Mouse (Mus musculus) embryonic facial prominence, embryonic 13.5 days (tissue): ENCODE measurements at regions not wholly inside any gene's neighbourhood (a gene's known extent, or its start where the extent isn't known, plus 50 kb on each side); places are given as distances from the start of the nearest gene placed in this dataset.

Experiments used
- ATAC-seq: fragments of 200-750 bp; cut with Nextera tagmentation; 2 replicates; pipeline ENCODE4 v1.8.0; 2017; ENCODE audit warnings: low read depth; ENCODE audit not compliant: insufficient number of reproducible peaks, insufficient read depth, low FRiP score, low TSS enrichment
- H3K27ac ChIP-seq: fragments of 300-500 bp; sonication (generic); 2 replicates; pipeline ENCODE4 v1.5.1; 2015; ENCODE audit warnings: moderate library complexity, mild to moderate bottlenecking, inconsistent platforms
- H3K27me3 ChIP-seq: fragments of 300-500 bp; sonication (generic); 2 replicates; pipeline ENCODE4 v1.6.1; 2015; ENCODE audit warnings: mild to moderate bottlenecking, inconsistent platforms
- H3K36me3 ChIP-seq: fragments of 300-500 bp; sonication (generic); 2 replicates; pipeline ENCODE4 v1.6.1; 2015; ENCODE audit warnings: mild to moderate bottlenecking, inconsistent platforms
- H3K4me1 ChIP-seq: fragments of 300-500 bp; sonication (generic); 2 replicates; pipeline ENCODE4 v1.6.1; 2015; ENCODE audit warnings: inconsistent platforms
- H3K4me2 ChIP-seq: fragments of 300-500 bp; sonication (generic); 2 replicates; pipeline ENCODE4 v1.6.1; 2015; ENCODE audit warnings: moderate library complexity, mild to moderate bottlenecking, inconsistent platforms
- H3K4me3 ChIP-seq: fragments of 300-500 bp; sonication (generic); 2 replicates; pipeline ENCODE4 v1.5.1; 2015; ENCODE audit warnings: mild to moderate bottlenecking, inconsistent platforms
- H3K9ac ChIP-seq: fragments of 300-500 bp; sonication (generic); 2 replicates; pipeline ENCODE4 v1.6.1; 2015; ENCODE audit warnings: mild to moderate bottlenecking, inconsistent platforms
- H3K9me3 ChIP-seq: fragments of 300-500 bp; sonication (generic); 2 replicates; pipeline ENCODE4 v1.6.1; 2016; ENCODE audit warnings: inconsistent platforms
- WGBS: fragments of 180-500 bp; shearing (Covaris S2); methylation state at CpG from one replicate; pipeline ENCODE4 v1.1.7; 2015; ENCODE audit warnings: mixed read lengths; 5-methylcytosine and 5-hydroxymethylcytosine counted together

- WGBS, result 67% methylated on average over 1 of the region's 1 CpGs
- H3K9ac ChIP-seq, result no peak overlapping the region
- no peak overlapping the region for H3K4me2 ChIP-seq
- no peak overlapping the region for H3K4me3 ChIP-seq
- no peaks in the 10 kb centered on the region for H3K4me1 ChIP-seq
- no peak for ATAC-seq
- H3K36me3 ChIP-seq, result no peaks in the 10 kb centered on the region
- H3K27me3 ChIP-seq, result no peaks in the 10 kb centered on the region
- no peaks in the 10 kb centered on the region for H3K9me3 ChIP-seq
- H3K27ac ChIP-seq, result no peak overlapping the region
Measured at GRCm38 (mm10) chr15:62456020-62456419, 1389.0 kb downstream of the Gsdmc2 start.

DNA sequence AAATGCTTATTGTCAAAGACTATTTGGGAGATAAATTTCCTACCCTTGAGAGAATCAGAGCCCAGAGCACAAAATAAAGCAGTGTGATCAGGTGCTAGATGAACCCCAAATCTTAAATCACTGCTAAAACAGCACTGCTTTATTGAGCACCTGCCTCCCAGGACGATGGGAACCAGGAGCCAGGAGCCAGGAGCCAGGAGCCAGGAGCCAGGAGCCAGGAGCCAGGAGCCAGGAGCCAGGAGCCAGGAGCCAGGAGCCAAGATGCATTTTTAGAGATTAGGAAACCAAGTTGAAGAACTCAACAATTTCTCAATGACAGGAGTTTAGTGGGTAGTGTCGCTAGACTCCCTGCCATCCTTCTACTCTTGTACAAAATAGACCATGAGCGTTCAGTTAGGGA, 1396.9 kb downstream of the Gsdmc2 start:
- no peaks in the 10 kb centered on the region for H3K36me3 ChIP-seq
- no peak overlapping the region for H3K9ac ChIP-seq
- H3K4me1 ChIP-seq, result no peaks in the 10 kb centered on the region
- no peaks in the 10 kb centered on the region for H3K9me3 ChIP-seq
- no peak overlapping the region for H3K27ac ChIP-seq
- no peak for ATAC-seq
- WGBS, result 87% methylated on average over 3 of the region's 3 CpGs
- no peaks in the 10 kb centered on the region for H3K27me3 ChIP-seq
- H3K4me3 ChIP-seq, result no peak overlapping the region
- H3K4me2 ChIP-seq, result no peak overlapping the region

GRCm38 (mm10) chr15:62439211-62439610, 1405.8 kb downstream of the Gsdmc2 start:
- Histone ChIP-seq H3K9ac (no peak overlapping the region), H3K9me3 (no peaks in the 10 kb centered on the region), H3K27me3 (no peaks in the 10 kb centered on the region), H3K27ac (no peak overlapping the region), H3K4me1 (no peaks in the 10 kb centered on the region), H3K4me2 (no peak overlapping the region), H3K4me3 (no peak overlapping the region), H3K36me3 (no peaks in the 10 kb centered on the region)
- no peak for ATAC-seq
- 82% methylated on average over 5 of the region's 5 CpGs for WGBS

- WGBS, result 82% methylated on average over 5 of the region's 5 CpGs
- H3K4me1 ChIP-seq, result no peaks in the 10 kb centered on the region
- H3K27ac ChIP-seq, result no peak overlapping the region
- no peak for ATAC-seq
- no peak overlapping the region for H3K9ac ChIP-seq
- no peak overlapping the region for H3K4me2 ChIP-seq
- no peaks in the 10 kb centered on the region for H3K9me3 ChIP-seq
- H3K4me3 ChIP-seq, result no peak overlapping the region
- H3K36me3 ChIP-seq, result no peaks in the 10 kb centered on the region
- no peaks in the 10 kb centered on the region for H3K27me3 ChIP-seq
Measured at GRCm38 (mm10) chr15:62436631-62437030, 1408.3 kb downstream of the Gsdmc2 start.

DNA sequence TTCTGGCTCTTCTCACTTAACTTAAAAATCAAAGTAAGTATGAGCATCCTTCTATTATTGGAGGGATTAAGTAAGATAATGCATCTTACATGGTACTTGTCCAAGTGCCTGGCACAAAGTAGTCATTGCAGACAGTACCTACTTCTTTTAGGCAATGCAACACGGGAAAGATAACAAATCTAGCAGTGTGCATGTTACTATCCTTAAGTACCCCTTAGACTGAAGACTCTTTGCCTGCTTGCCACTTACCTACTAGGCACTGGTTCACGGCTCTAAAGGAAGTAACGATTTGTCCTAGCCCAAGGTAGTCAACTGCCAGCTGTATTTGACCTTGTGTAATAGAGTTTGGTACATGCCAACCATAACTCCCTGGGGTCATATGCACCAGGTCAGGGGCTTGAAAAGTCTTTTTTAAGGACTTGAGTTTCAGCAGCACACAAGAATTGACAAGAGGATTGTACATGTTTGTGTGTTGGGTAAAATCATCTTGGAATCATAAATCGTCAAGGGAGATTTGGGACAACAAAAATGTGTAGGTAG, 1409.8 kb downstream of the Gsdmc2 start:
- Histone ChIP-seq H3K4me3 (no peak overlapping the region), H3K9ac (no peak overlapping the region), H3K36me3 (no peaks in the 10 kb centered on the region), H3K4me2 (no peak overlapping the region), H3K4me1 (no peaks in the 10 kb centered on the region), H3K27ac (no peak overlapping the region), H3K9me3 (no peaks in the 10 kb centered on the region), H3K27me3 (no peaks in the 10 kb centered on the region)
- WGBS, result 95% methylated on average over 4 of the region's 4 CpGs
- ATAC-seq, result no peak

GRCm38 (mm10) chr15:62432742-62433245, 1412.2 kb downstream of the Gsdmc2 start:
- 85% methylated on average over 1 of the region's 1 CpGs for WGBS
- H3K36me3 ChIP-seq, result no peaks in the 10 kb centered on the region
- no peak overlapping the region for H3K4me3 ChIP-seq
- no peaks in the 10 kb centered on the region for H3K4me1 ChIP-seq
- no peak overlapping the region for H3K4me2 ChIP-seq
- no peaks in the 10 kb centered on the region for H3K9me3 ChIP-seq
- ATAC-seq, result no peak
- no peak overlapping the region for H3K9ac ChIP-seq
- H3K27me3 ChIP-seq, result no peaks in the 10 kb centered on the region
- H3K27ac ChIP-seq, result no peak overlapping the region

- Histone ChIP-seq H3K4me2 (no peak overlapping the region), H3K27ac (no peak overlapping the region), H3K9me3 (no peaks in the 10 kb centered on the region), H3K9ac (no peak overlapping the region), H3K4me3 (no peak overlapping the region), H3K27me3 (no peaks in the 10 kb centered on the region), H3K36me3 (no peaks in the 10 kb centered on the region), H3K4me1 (no peaks in the 10 kb centered on the region)
- ATAC-seq, result no peak
- 80% methylated on average over 1 of the region's 1 CpGs for WGBS
Measured at GRCm38 (mm10) chr15:62431150-62431678, 1413.8 kb downstream of the Gsdmc2 start.

GRCm38 (mm10) chr15:62422995-62423394, 1422.0 kb downstream of the Gsdmc2 start:
- Histone ChIP-seq H3K36me3 (no peaks in the 10 kb centered on the region), H3K4me3 (no peak overlapping the region), H3K9ac (no peak overlapping the region), H3K4me1 (no peaks in the 10 kb centered on the region), H3K27me3 (no peaks in the 10 kb centered on the region), H3K4me2 (no peak overlapping the region), H3K9me3 (no peaks in the 10 kb centered on the region), H3K27ac (no peak overlapping the region)
- WGBS, result 61% methylated on average over 5 of the region's 5 CpGs
- no peak for ATAC-seq

DNA sequence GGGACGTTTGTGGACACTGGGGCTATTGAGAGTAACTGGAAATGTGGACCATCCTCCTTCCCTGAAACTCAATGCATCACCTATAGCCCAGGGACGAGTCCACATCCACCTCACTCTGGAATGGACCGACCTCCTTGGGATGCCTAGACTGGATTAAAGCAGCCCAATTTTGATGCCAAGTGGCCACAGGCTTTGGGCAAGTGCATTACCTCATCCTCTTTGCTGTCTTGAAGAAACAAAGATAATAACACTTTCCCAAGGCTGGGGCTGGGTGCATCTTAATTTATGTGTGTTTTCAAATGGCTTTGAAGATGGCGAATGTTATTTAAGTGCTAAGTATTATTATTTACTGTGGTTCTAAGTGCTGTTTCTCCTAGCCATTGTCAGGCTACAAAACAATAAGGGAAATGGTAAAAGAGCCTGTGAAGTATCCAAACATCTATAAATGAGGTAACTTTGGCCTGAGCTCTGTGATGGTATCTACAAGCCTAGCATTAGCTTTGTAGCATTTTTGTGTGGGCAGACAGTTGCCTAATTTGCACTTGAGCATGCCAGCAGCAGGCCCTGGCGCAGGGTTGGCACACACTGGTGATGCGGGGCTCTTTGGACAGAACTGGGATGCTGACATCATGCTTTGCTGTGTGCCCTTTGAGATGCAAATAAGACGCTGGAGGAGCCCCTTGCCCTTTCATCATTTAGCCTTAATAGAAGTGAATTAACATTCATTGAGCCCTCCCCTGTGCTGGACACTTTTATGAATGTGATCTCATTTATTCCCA, 1423.7 kb downstream of the Gsdmc2 start:
- no peaks in the 10 kb centered on the region for H3K9me3 ChIP-seq
- H3K36me3 ChIP-seq, result no peaks in the 10 kb centered on the region
- 91% methylated on average over 7 of the region's 7 CpGs for WGBS
- no peak for ATAC-seq
- no peak overlapping the region for H3K4me2 ChIP-seq
- no peaks in the 10 kb centered on the region for H3K4me1 ChIP-seq
- no peaks in the 10 kb centered on the region for H3K27me3 ChIP-seq
- no peak overlapping the region for H3K27ac ChIP-seq
- H3K9ac ChIP-seq, result no peak overlapping the region
- no peak overlapping the region for H3K4me3 ChIP-seq

- no peaks in the 10 kb centered on the region for H3K36me3 ChIP-seq
- ATAC-seq, result no peak
- no peak overlapping the region for H3K9ac ChIP-seq
- no peak overlapping the region for H3K27ac ChIP-seq
- H3K4me2 ChIP-seq, result no peak overlapping the region
- no peak overlapping the region for H3K4me3 ChIP-seq
- no peaks in the 10 kb centered on the region for H3K4me1 ChIP-seq
- H3K9me3 ChIP-seq, result no peaks in the 10 kb centered on the region
- no peaks in the 10 kb centered on the region for H3K27me3 ChIP-seq
Measured at GRCm38 (mm10) chr15:62416691-62417090, 1428.3 kb downstream of the Gsdmc2 start.

DNA sequence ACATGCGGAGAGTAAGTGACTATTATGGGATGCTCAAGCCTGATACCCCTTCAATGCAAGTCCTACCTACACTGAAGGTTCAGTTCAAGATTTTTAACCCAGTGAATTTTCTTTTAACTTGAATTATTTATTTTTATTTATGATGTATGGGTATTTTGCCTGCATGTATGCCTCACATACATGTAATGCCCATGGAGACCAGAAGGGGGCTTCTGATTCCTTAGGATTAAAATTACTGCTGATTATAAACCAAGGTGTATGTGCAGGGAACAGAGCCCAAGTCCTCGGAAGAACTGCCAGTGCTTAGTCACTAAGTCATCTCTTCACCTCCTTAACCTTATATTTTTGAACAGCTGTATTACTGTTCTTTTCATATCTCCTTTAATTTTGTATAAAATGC, 1431.3 kb downstream of the Gsdmc2 start:
- no peaks in the 10 kb centered on the region for H3K27me3 ChIP-seq
- H3K4me3 ChIP-seq, result no peak overlapping the region
- no peak overlapping the region for H3K4me2 ChIP-seq
- WGBS, result 98% methylated on average over 2 of the region's 2 CpGs
- no peak overlapping the region for H3K9ac ChIP-seq
- H3K36me3 ChIP-seq, result no peaks in the 10 kb centered on the region
- H3K27ac ChIP-seq, result no peak overlapping the region
- ATAC-seq, result no peak
- H3K4me1 ChIP-seq, result no peaks in the 10 kb centered on the region
- no peaks in the 10 kb centered on the region for H3K9me3 ChIP-seq

DNA sequence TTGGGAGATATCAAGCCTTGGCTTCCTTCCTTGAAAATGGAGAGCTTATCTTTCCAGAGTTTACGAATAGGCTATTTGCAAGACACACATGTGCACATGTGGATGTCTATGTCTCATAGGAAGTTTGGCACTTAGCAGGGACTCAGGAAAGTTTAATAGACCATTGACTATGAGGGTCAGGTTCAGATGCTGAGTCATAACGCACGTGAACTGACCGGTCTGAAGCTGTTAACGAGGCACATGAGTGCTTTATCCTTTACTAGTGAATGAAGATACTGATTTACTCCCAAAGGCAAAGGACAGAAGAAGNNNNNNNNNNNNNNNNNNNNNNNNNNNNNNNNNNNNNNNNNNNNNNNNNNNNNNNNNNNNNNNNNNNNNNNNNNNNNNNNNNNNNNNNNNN, 1442.8 kb downstream of the Gsdmc2 start:
- Histone ChIP-seq H3K9ac (no peak overlapping the region), H3K36me3 (no peaks in the 10 kb centered on the region), H3K4me2 (no peak overlapping the region), H3K4me3 (no peak overlapping the region), H3K4me1 (no peaks in the 10 kb centered on the region), H3K9me3 (no peaks in the 10 kb centered on the region), H3K27ac (no peak overlapping the region), H3K27me3 (no peaks in the 10 kb centered on the region)
- ATAC-seq, result no peak
- WGBS, result 91% methylated on average over 5 of the region's 5 CpGs
